Mouse (Mus musculus) CD4-positive, CD25-positive, alpha-beta regulatory T cell, adult 4 months (primary cell): ENCODE data around the gene Psg29. TPM values are rescaled to one million over a fixed set of nuclear protein-coding genes. Genes with fewer than 3 reads are reported as not detected.
A peak's percentile ranks its signal among the peaks of the same experiment; 100 is the strongest.

Source experiments
- ATAC-seq: one replicate; pipeline ENCODE4 v1.8.0; 2017
- polyA plus RNA-seq, 2 experiments: library from polyadenylated mRNA; unstranded; fragments of 100-300 nt; shearing (Covaris generic); gene quantifications; one replicate each; pipeline ENCODE4 v1.2.1; 2017

Psg29 gene
- polyA plus RNA-seq = not detected

DNA sequence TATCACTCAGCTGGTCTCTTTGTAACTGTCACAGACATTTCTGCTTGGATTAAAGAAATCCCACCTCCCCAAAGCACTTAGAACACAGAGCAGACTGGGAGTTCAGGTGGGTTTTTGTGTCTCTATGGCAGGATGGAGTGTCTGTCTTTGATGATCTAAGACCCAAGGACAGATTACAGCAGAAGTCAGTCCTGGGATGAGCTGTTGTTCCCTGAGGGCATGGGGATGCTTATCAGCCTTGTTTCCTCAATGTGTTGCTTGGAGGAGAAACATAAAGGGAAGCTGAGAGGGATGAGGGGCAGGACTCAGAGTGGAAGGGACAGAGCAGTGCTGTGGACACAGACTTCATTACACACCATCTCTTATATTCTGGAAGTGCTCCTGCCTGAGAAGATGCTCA lies at the start of gene Psg29:
Psg29 (plus strand) TSS at position 301 of the 400 bp plus-strand sequence.
- ATAC-seq = no peak

DNA sequence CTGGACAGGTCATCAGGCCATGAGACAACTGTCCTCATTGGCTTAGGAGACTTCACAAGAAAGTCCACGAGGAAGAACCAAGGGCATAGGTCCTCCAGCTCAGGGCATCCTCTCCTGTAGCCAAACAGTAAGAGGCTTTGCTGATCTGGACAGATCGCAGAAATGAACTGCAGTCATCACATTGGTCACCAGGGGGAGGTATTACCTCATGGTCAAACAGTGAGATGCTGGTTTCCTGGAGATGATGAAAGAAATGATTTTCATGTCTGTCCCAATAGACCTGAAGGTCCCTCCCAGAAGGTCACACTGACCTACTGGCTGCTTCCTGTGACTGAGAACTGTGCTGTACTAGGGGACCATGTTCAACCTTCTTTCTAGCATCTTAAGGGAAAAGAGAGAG lies 47.6 kb upstream of the Psg29 start:
- peak; percentile 74 for ATAC-seq

DNA sequence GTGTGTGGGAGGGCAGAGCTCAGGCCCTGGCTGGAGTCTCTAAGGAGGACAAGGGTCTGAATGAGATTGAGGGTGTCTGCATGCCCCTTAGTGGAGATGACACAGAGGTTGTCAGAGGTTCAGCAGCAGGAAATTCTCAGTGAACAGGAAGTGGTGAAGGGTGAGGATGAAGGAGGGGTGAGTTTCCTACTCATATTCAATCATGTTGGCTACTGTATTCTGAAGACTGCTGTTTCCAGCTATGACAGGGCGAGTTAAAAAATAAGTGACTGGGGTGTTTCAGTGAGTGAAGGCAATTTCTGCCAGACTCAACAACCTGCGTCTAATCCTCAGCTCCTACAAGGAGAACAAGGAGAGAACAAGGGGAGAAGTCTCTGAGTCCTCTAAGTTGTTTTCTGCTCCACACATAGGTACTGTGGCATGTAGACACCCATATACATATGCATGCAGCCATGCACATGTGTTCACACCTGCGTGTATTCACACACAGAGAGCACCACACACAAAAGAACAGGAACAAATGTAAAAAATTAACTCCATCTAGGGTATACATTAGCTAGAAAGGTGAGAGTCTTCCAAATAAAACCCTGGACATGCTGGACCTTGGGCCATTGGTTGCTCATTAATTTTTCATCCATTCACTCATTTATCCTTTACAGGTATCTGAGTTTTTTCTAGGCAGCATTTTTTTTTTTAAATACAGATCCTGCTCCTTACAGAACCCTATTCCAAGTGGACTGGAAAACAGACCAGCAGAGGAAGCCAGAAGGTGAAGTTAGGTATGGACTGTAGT lies 46.2 kb upstream of the Psg29 start:
- peak; percentile 91 for ATAC-seq

DNA sequence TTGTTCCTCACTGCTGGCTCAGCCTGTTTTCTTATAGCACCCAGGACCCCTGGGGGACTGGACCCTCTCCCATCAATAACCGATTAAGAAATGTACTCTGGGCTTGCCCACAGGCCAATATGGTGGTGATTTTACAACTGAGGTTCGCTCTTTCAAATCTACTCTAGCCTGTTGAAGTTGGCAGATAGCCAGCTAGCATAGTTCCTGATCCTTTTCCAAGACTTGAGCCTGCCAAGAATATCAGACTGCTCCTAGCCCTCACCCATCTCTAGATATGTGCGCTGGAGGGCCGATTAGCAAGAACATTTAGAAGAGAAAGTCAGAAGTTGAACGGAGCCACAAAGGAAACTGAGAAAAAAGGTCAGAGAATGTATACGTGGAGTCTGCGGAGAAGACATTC lies 44.3 kb upstream of the Psg29 start:
- no peak for ATAC-seq

DNA sequence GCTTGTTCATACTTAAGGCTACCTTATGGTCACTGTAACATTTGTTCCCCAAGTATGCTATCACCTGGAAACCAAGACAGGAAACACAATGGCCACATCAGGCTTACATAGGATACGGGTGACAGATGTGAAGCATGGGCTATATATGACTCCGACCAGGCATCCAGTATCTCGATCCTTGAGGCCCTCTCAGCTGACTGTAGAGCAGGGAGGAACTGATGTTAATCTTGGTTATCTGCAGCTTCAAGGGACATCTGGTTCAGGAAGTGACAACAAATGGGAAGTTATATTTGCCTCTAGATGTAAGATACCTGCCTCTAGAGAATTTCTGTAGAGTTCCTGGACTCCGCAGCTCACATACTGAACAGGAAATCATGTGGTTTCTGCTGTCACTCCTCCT lies 31.4 kb upstream of the Psg29 start:
- no peak for ATAC-seq

DNA sequence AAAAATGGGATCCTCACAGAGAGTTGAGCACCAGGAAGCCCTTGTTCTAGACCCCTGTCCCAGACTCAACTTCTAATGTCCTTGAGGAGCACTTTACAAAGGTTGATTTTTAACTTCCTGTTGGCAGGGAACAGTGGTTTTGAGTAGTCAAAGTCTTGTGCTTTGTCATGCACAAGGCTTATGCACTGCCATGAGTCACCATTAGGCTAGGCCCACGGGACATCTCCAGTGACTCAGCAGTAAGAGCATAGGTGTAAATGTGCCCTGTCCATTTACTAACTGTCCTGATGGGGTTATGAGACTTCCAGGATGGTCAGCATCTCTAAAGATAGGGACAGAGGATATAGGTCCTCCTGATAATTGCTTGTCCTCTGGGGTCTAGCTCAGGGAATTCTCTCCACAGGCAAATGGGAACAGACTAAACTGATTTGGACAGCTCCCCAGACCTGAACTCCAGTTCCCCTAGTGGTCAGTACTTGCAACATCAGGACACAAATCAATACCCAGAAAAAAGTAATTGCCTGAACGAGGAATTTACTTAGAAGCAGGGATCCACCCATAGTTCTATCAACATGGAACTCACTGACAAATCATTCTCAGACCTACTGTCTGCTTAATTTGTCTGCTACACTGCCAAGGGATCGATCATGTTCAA lies 2.4 kb downstream of the Psg29 start:
- no peak for ATAC-seq

Other genes starting within 250 kb of the Psg29 start
- not detected for gene Pnmal1, start 243.8 kb upstream of the Psg29 start, polyA plus RNA-seq
- 1 to 10 TPM; 4.8 to 4.9 TPM for gene Gm42372, start 220.4 kb upstream of the Psg29 start, polyA plus RNA-seq
- gene Ccdc8, start 210.8 kb upstream of the Psg29 start, polyA plus RNA-seq = under 1 TPM in 1 of 2 experiments, not detected in 1; 0.20 TPM
- 10 to 100 TPM; 56.6 to 76.0 TPM for gene Ppp5c, start 175.6 kb upstream of the Psg29 start, polyA plus RNA-seq
- under 1 TPM; 0.60 to 0.91 TPM for gene Hif3a, start 141.1 kb upstream of the Psg29 start, polyA plus RNA-seq
- 1 to 10 TPM in 1 of 2 experiments, under 1 TPM in 1; 0.13 to 1.4 TPM for gene Psg16, start 129.4 kb upstream of the Psg29 start, polyA plus RNA-seq
- not detected for gene Ceacam3, start 53.2 kb upstream of the Psg29 start, polyA plus RNA-seq